Mouse (Mus musculus) erythroblast, embryonic 14.5 days (primary cell): ENCODE data around the gene Rbms3.

Experiments used
- GATA1 ChIP-seq: IDR thresholded peaks from 2 replicates; pipeline ENCODE4 v1.6.1; 2012; ENCODE audit warnings: low read length, inconsistent platforms, mixed read lengths
- TAL1 ChIP-seq: IDR thresholded peaks from 3 replicates; pipeline ENCODE4 v1.6.1; 2012; ENCODE audit warnings: low read length, inconsistent platforms, mixed read lengths

GRCm38 (mm10) chr9:116866060-116866459 is 763.7 kb downstream of the Rbms3 start:
- TF ChIP-seq GATA1 (no peak), TAL1 (no peak)
